Mouse (Mus musculus) bone marrow, adult 2 months (tissue): ENCODE measurements around the gene Pagr1a.

Experiments
- CTCF ChIP-seq: fragments of 200-500 bp; IDR thresholded peaks from 2 replicates; pipeline ENCODE4 v1.5.1; 2011; ENCODE audit warnings: low read length, control low read depth; ENCODE audit not compliant: control insufficient read depth, insufficient read depth
- POLR2A ChIP-seq: fragments of 200-500 bp; IDR thresholded peaks from 2 replicates; pipeline ENCODE4 v1.6.1; 2011; ENCODE audit warnings: low read depth, mild to moderate bottlenecking, control low read depth, low read length, borderline replicate concordance; ENCODE audit not compliant: control insufficient read depth

GRCm38 (mm10) chr7:127008239-127009019, 8.7 kb downstream of the Pagr1a start:
- no peak for TF ChIP-seq CTCF
- no peak for TF ChIP-seq POLR2A
